Mouse (Mus musculus): ENCODE measurements around the gene Gm9944. TPM values are rescaled to one million over a fixed set of nuclear protein-coding genes. Genes with fewer than 3 reads are reported as not detected.

Gm9944 gene
- polyA plus RNA-seq, 1 experiment, result not detected

- Histone ChIP-seq H3ac (ENCODE audit: control insufficient read depth, insufficient read length) (no peak overlapping the region), H3K79me2 (ENCODE audit: control insufficient read depth, insufficient read depth) (no peaks in the 10 kb centered on the region), H3K4me3 (no peak overlapping the region), H3K36me3 (ENCODE audit: control insufficient read depth, insufficient read depth) (no peaks in the 10 kb centered on the region), H3K4me2 (ENCODE audit: low read depth) (no peak overlapping the region), H3K27me3 (ENCODE audit: control insufficient read depth, insufficient read depth, insufficient read length) (no peaks in the 10 kb centered on the region)
- TF ChIP-seq MAX (IDR thresholded peaks at IDR 0.05; ENCODE audit: low read depth) (no peak), MYOD1 (IDR thresholded peaks at IDR 0.05; ENCODE audit: control insufficient read depth in 1 of 3, insufficient read length in 2 of 3, low read depth in 2 of 3) (no peak), TCF3 (IDR thresholded peaks at IDR 0.05; ENCODE audit: insufficient read length, low read depth) (no peak), E2F4 (IDR thresholded peaks at IDR 0.05; ENCODE audit: insufficient read depth) (no peak), MYOG (IDR thresholded peaks at IDR 0.05; ENCODE audit: control insufficient read depth in 1 of 3, insufficient read depth in 1 of 3, insufficient read length in 2 of 3, low read depth in 2 of 3) (no peak), USF1 (IDR thresholded peaks at IDR 0.05; ENCODE audit: low read depth) (no peak), SRF (IDR thresholded peaks at IDR 0.05; ENCODE audit: control insufficient read depth, insufficient read length, low read depth) (no peak)
Measured at GRCm38 (mm10) chr4:144448546-144448945, 4.6 kb downstream of the Gm9944 start.

GRCm38 (mm10) chr4:144441582-144441981 is 11.5 kb downstream of the Gm9944 start:
- H3K4me2 ChIP-seq (ENCODE audit: low read depth), result no peak overlapping the region
- H3K4me3 ChIP-seq, result no peak overlapping the region
- no peak overlapping the region for H3ac ChIP-seq (ENCODE audit: control insufficient read depth, insufficient read length)
- H3K79me2 ChIP-seq (ENCODE audit: control insufficient read depth, insufficient read depth), result no peaks in the 10 kb centered on the region
- no peaks in the 10 kb centered on the region for H3K27me3 ChIP-seq (ENCODE audit: control insufficient read depth, insufficient read depth, insufficient read length)
- TF ChIP-seq SRF (IDR thresholded peaks at IDR 0.05; ENCODE audit: control insufficient read depth, insufficient read length, low read depth) (no peak), MYOD1 (IDR thresholded peaks at IDR 0.05; ENCODE audit: control insufficient read depth in 1 of 3, insufficient read length in 2 of 3, low read depth in 2 of 3) (no peak), MAX (IDR thresholded peaks at IDR 0.05; ENCODE audit: low read depth) (no peak), POLR2A (IDR thresholded peaks at IDR 0.05; ENCODE audit: insufficient read length, low read depth) (no peak), E2F4 (IDR thresholded peaks at IDR 0.05; ENCODE audit: insufficient read depth) (no peak), CEBPB (IDR thresholded peaks at IDR 0.05; ENCODE audit: insufficient read depth, poor library complexity, severe bottlenecking) (no peak), TCF12 (IDR thresholded peaks at IDR 0.05; ENCODE audit: insufficient read depth, poor library complexity, severe bottlenecking) (no peak), USF1 (IDR thresholded peaks at IDR 0.05; ENCODE audit: low read depth) (no peak), TCF3 (IDR thresholded peaks at IDR 0.05; ENCODE audit: insufficient read length, low read depth) (no peak), POLR2AphosphoS2 (IDR thresholded peaks at IDR 0.05; ENCODE audit: insufficient read length, low read depth) (no peak), REST (IDR thresholded peaks at IDR 0.05; ENCODE audit: insufficient read depth, insufficient read length) (no peak), MYOG (IDR thresholded peaks at IDR 0.05; ENCODE audit: control insufficient read depth in 1 of 3, insufficient read depth in 1 of 3, insufficient read length in 2 of 3, low read depth in 2 of 3) (no peak)
- H3K36me3 ChIP-seq (ENCODE audit: control insufficient read depth, insufficient read depth), result no peaks in the 10 kb centered on the region

GRCm38 (mm10) chr4:144441095-144441494 is 12.0 kb downstream of the Gm9944 start:
- no peak overlapping the region for H3ac ChIP-seq (ENCODE audit: control insufficient read depth, insufficient read length)
- TF ChIP-seq USF1 (IDR thresholded peaks at IDR 0.05; ENCODE audit: low read depth), result no peak
- TF ChIP-seq POLR2A (IDR thresholded peaks at IDR 0.05; ENCODE audit: insufficient read length, low read depth), result no peak
- TF ChIP-seq TCF3 (IDR thresholded peaks at IDR 0.05; ENCODE audit: insufficient read length, low read depth), result no peak
- TF ChIP-seq CEBPB (IDR thresholded peaks at IDR 0.05; ENCODE audit: insufficient read depth, poor library complexity, severe bottlenecking), result no peak
- TF ChIP-seq MYOG (IDR thresholded peaks at IDR 0.05; ENCODE audit: control insufficient read depth in 1 of 3, insufficient read depth in 1 of 3, insufficient read length in 2 of 3, low read depth in 2 of 3), result no peak
- no peak for TF ChIP-seq SRF (IDR thresholded peaks at IDR 0.05; ENCODE audit: control insufficient read depth, insufficient read length, low read depth)
- TF ChIP-seq MAX (IDR thresholded peaks at IDR 0.05; ENCODE audit: low read depth), result no peak
- TF ChIP-seq E2F4 (IDR thresholded peaks at IDR 0.05; ENCODE audit: insufficient read depth), result no peak
- no peak for TF ChIP-seq MYOD1 (IDR thresholded peaks at IDR 0.05; ENCODE audit: control insufficient read depth in 1 of 3, insufficient read length in 2 of 3, low read depth in 2 of 3)
- TF ChIP-seq POLR2AphosphoS2 (IDR thresholded peaks at IDR 0.05; ENCODE audit: insufficient read length, low read depth), result no peak
- TF ChIP-seq REST (IDR thresholded peaks at IDR 0.05; ENCODE audit: insufficient read depth, insufficient read length), result no peak
- no peak for TF ChIP-seq TCF12 (IDR thresholded peaks at IDR 0.05; ENCODE audit: insufficient read depth, poor library complexity, severe bottlenecking)
- no peaks in the 10 kb centered on the region for H3K36me3 ChIP-seq (ENCODE audit: control insufficient read depth, insufficient read depth)
- no peak overlapping the region for H3K4me3 ChIP-seq
- H3K79me2 ChIP-seq (ENCODE audit: control insufficient read depth, insufficient read depth), result no peaks in the 10 kb centered on the region
- no peak overlapping the region for H3K4me2 ChIP-seq (ENCODE audit: low read depth)
- H3K27me3 ChIP-seq (ENCODE audit: control insufficient read depth, insufficient read depth, insufficient read length), result no peaks in the 10 kb centered on the region

GRCm38 (mm10) chr4:144438672-144439071 is 14.4 kb downstream of the Gm9944 start, which contains the start of gene 1700012P22Rik:
Gene 1700012P22Rik (minus strand): TSS chr4:144438772.
- H3K4me3 ChIP-seq, result no peak within 1 kb of the TSS
- TF ChIP-seq POLR2AphosphoS2 (IDR thresholded peaks at IDR 0.05; ENCODE audit: insufficient read length, low read depth), result no peak
- no peak for TF ChIP-seq CEBPB (IDR thresholded peaks at IDR 0.05; ENCODE audit: insufficient read depth, poor library complexity, severe bottlenecking)
- no peak within 1 kb of the TSS for H3ac ChIP-seq (ENCODE audit: control insufficient read depth, insufficient read length)
- no peaks in the 10 kb centered on the region for H3K27me3 ChIP-seq (ENCODE audit: control insufficient read depth, insufficient read depth, insufficient read length)
- H3K36me3 ChIP-seq (ENCODE audit: control insufficient read depth, insufficient read depth), result no peaks in the 10 kb centered on the region
- no peak within 1 kb of the TSS for H3K4me2 ChIP-seq (ENCODE audit: low read depth)
- no peaks in the 10 kb centered on the region for H3K79me2 ChIP-seq (ENCODE audit: control insufficient read depth, insufficient read depth)

GRCm38 (mm10) chr4:144433216-144433615 is 19.9 kb downstream of the Gm9944 start:
- H3ac ChIP-seq (ENCODE audit: control insufficient read depth, insufficient read length), result no peak overlapping the region
- no peak overlapping the region for H3K4me2 ChIP-seq (ENCODE audit: low read depth)
- H3K4me3 ChIP-seq, result no peak overlapping the region
- no peak for TF ChIP-seq MYOG (IDR thresholded peaks at IDR 0.05; ENCODE audit: control insufficient read depth in 1 of 3, insufficient read depth in 1 of 3, insufficient read length in 2 of 3, low read depth in 2 of 3)
- no peak for TF ChIP-seq TCF3 (IDR thresholded peaks at IDR 0.05; ENCODE audit: insufficient read length, low read depth)
- no peak for TF ChIP-seq CEBPB (IDR thresholded peaks at IDR 0.05; ENCODE audit: insufficient read depth, poor library complexity, severe bottlenecking)
- no peak for TF ChIP-seq POLR2AphosphoS2 (IDR thresholded peaks at IDR 0.05; ENCODE audit: insufficient read length, low read depth)
- TF ChIP-seq MYOD1 (IDR thresholded peaks at IDR 0.05; ENCODE audit: control insufficient read depth in 1 of 3, insufficient read length in 2 of 3, low read depth in 2 of 3), result no peak
- TF ChIP-seq USF1 (IDR thresholded peaks at IDR 0.05; ENCODE audit: low read depth), result no peak
- no peak for TF ChIP-seq SRF (IDR thresholded peaks at IDR 0.05; ENCODE audit: control insufficient read depth, insufficient read length, low read depth)
- no peak for TF ChIP-seq TCF12 (IDR thresholded peaks at IDR 0.05; ENCODE audit: insufficient read depth, poor library complexity, severe bottlenecking)
- H3K27me3 ChIP-seq (ENCODE audit: control insufficient read depth, insufficient read depth, insufficient read length), result no peaks in the 10 kb centered on the region
- H3K36me3 ChIP-seq (ENCODE audit: control insufficient read depth, insufficient read depth), result no peaks in the 10 kb centered on the region
- no peaks in the 10 kb centered on the region for H3K79me2 ChIP-seq (ENCODE audit: control insufficient read depth, insufficient read depth)
